Comparison of ENCODE assay signal across 7 mouse cellular contexts in genomic region chr16:11940477-11940876, GRCm38 (mm10). TPM values are rescaled to one million over a fixed set of nuclear protein-coding genes. Genes with fewer than 3 reads are reported as not detected.
DNase-seq lines count a peak whose midpoint lies in the region; ATAC-seq lines count a peak whose summit lies in the region.

No protein-coding gene starts in this region.

- intact Hi-C loops in left cerebral cortex, postnatal 4 days (cut with DNase I), result no loop called here

- DNase-seq in midbrain, embryonic 11.5 days (ENCODE audit: low spot score, missing footprints), result peak; percentile 85
- DNase-seq in MEL-GATA-1-ER (ENCODE audit: extremely low read depth, low read depth), result peak; percentile 21
- peak; percentile 63 for DNase-seq in brain, adult 2 months (ENCODE audit: low read depth, low spot score)
- peak; percentile 50 for DNase-seq in gastrocnemius, postnatal 10 days
- DNase-seq in left cerebral cortex, postnatal 4 days, result peak; percentile 36
- DNase-seq in spleen, adult 12 weeks (ENCODE audit: low spot score), result peak; percentile 8

- no peaks in the 10 kb centered on the region for H3K4me1 ChIP-seq in midbrain, embryonic 11.5 days (ENCODE audit: control insufficient read depth, insufficient read depth, low read length)
- H3K4me1 ChIP-seq in midbrain, embryonic 15.5 days, result no peaks in the 10 kb centered on the region

- H3K9ac ChIP-seq in midbrain, embryonic 11.5 days (ENCODE audit: low read length), result no peak overlapping the region
- H3K9ac ChIP-seq in midbrain, embryonic 15.5 days, result no peak overlapping the region

- H3K4me2 ChIP-seq in midbrain, embryonic 11.5 days, result no peak overlapping the region
- H3K4me2 ChIP-seq in midbrain, embryonic 15.5 days, result no peak overlapping the region

- no peaks in the 10 kb centered on the region for H3K27me3 ChIP-seq in midbrain, embryonic 11.5 days (ENCODE audit: control insufficient read depth, insufficient read depth, low read length)
- no peaks in the 10 kb centered on the region for H3K27me3 ChIP-seq in midbrain, embryonic 15.5 days (replicated peaks)

- no peak overlapping the region for H3K27ac ChIP-seq in midbrain, embryonic 11.5 days (ENCODE audit: low read depth, low read length)
- H3K27ac ChIP-seq in midbrain, embryonic 15.5 days, result no peak overlapping the region

- H3K36me3 ChIP-seq in midbrain, embryonic 11.5 days (ENCODE audit: control insufficient read depth, insufficient read depth, low read length), result no peaks in the 10 kb centered on the region
- H3K36me3 ChIP-seq in midbrain, embryonic 15.5 days (replicated peaks), result no peaks in the 10 kb centered on the region

- H3K9me3 ChIP-seq in midbrain, embryonic 11.5 days (ENCODE audit: control insufficient read depth, low read length), result no peaks in the 10 kb centered on the region; the same call in 1 of the 2 replicates
- no peaks in the 10 kb centered on the region for H3K9me3 ChIP-seq in midbrain, embryonic 15.5 days

- no peak for ATAC-seq in midbrain, embryonic 11.5 days (ENCODE audit: low FRiP score)
- no peak for ATAC-seq in midbrain, embryonic 15.5 days (replicated peaks)

- no peak overlapping the region for H3K4me3 ChIP-seq in midbrain, embryonic 11.5 days (ENCODE audit: low read depth, low read length)
- no peak overlapping the region for H3K4me3 ChIP-seq in midbrain, embryonic 15.5 days

RNA-seq across cellular contexts. Expression of gene Cpped1, which starts 31.2 kb away (rescaled TPM):
- polyA plus RNA-seq in midbrain, embryonic 11.5 days (2014; fragmentation: Nextera tagmentation; extraction: Ambion mirVana), result 16.7 and 17.0 TPM in 2 replicates
- polyA plus RNA-seq in midbrain, embryonic 15.5 days (2015; fragmentation: Nextera tagmentation; extraction: Ambion mirVana), result 14.0 and 14.2 TPM in 2 replicates
- total RNA-seq in gastrocnemius, postnatal 10 days (2021), result 10 to 100 TPM; 39.7 to 44.0 TPM
- total RNA-seq in left cerebral cortex, postnatal 4 days (2021), result 10 to 100 TPM; 17.0 to 18.8 TPM

RNA-seq across cellular contexts. Expression of gene Shisa9, which starts 43.4 kb away (rescaled TPM):
- polyA plus RNA-seq in midbrain, embryonic 11.5 days (2014; fragmentation: Nextera tagmentation; extraction: Ambion mirVana), result 0.47 and 0.49 TPM in 2 replicates
- polyA plus RNA-seq in midbrain, embryonic 15.5 days (2015; fragmentation: Nextera tagmentation; extraction: Ambion mirVana), result 11.1 and 12.4 TPM in 2 replicates
- under 1 TPM; 0.21 to 0.59 TPM for total RNA-seq in gastrocnemius, postnatal 10 days (2021)
- 10 to 100 TPM; 56.0 to 57.3 TPM for total RNA-seq in left cerebral cortex, postnatal 4 days (2021)

Comparison
In these comparisons a context has a peak if more than half of its experiments do, and no peak if none do; other contexts are left out.
1. DNase-seq: peak in every context shown above with its lines; median percentile 85 in midbrain, embryonic 11.5 days; 63 in brain, adult 2 months; 50 in gastrocnemius, postnatal 10 days; 36 in left cerebral cortex, postnatal 4 days; 21 in MEL-GATA-1-ER; 8 in spleen, adult 12 weeks.
2. RNA of gene Shisa9, which starts 43.4 kb away (total RNA-seq): 56.0 to 57.3 TPM in left cerebral cortex, postnatal 4 days; 0.21 to 0.59 TPM in gastrocnemius, postnatal 10 days; every median in the first group is over 10 times any median in the second.